Mouse (Mus musculus) fat pad, adult 2 months (tissue): ENCODE data around the gene AY358078.

Experiments used
- DNase-seq: peaks from one replicate; pipeline ENCODE4 v3.0.0-alpha.2; 2011; ENCODE audit warnings: low read depth, low spot score; ENCODE audit errors: extremely low read depth

AY358078 gene

GRCm38 (mm10) chr14:51871741-51872140 lies 71.9 kb downstream of the AY358078 start:
- DNase-seq = no peak
